Mouse (Mus musculus) layer of hippocampus, adult 9-10 months (tissue): ENCODE measurements around the gene Dhrs7b.
"Not testable (repeated sequence)": the region's sequence is repeated elsewhere in the genome, so short reads cannot be mapped to it uniquely, and the experiment has no call there.

Experiments
- DNase-seq: peaks from one replicate; pipeline ENCODE4 v3.0.0; 2022; ENCODE audit warnings: low spot score

Dhrs7b gene

GRCm38 (mm10) chr11:60830433-60831052 is at the start of gene Dhrs7b:
Gene Dhrs7b, plus strand, starts transcription at chr11:60830631.
- DNase-seq, result peak; percentile 90

- DNase-seq, result no peak
Measured at GRCm38 (mm10) chr11:60784179-60784922, 46.1 kb upstream of the Dhrs7b start.

- DNase-seq, result no peak
Measured at GRCm38 (mm10) chr11:60787595-60787994, 42.8 kb upstream of the Dhrs7b start.

GRCm38 (mm10) chr11:60790472-60790871 is 40.0 kb upstream of the Dhrs7b start:
- DNase-seq, result no peak

- DNase-seq, result no peak
Measured at GRCm38 (mm10) chr11:60796342-60796741, 34.1 kb upstream of the Dhrs7b start.

GRCm38 (mm10) chr11:60799977-60800376 is 30.5 kb upstream of the Dhrs7b start:
- no peak for DNase-seq

GRCm38 (mm10) chr11:60800892-60801291 is 29.5 kb upstream of the Dhrs7b start:
- DNase-seq, result no peak

GRCm38 (mm10) chr11:60808286-60809070 is 22.0 kb upstream of the Dhrs7b start:
- peak; percentile 38 for DNase-seq

- DNase-seq, result no peak
Measured at GRCm38 (mm10) chr11:60809546-60809945, 20.9 kb upstream of the Dhrs7b start.

GRCm38 (mm10) chr11:60810046-60810965 is 20.1 kb upstream of the Dhrs7b start:
- DNase-seq, result no peak

- peak; percentile 71 for DNase-seq
Measured at GRCm38 (mm10) chr11:60811054-60811460, 19.4 kb upstream of the Dhrs7b start.

- not testable (repeated sequence) for DNase-seq
Measured at GRCm38 (mm10) chr11:60811618-60812017, 18.8 kb upstream of the Dhrs7b start, which contains the start of gene Shmt1. Gene Shmt1, minus strand, starts transcription at chr11:60811718.

GRCm38 (mm10) chr11:60816398-60816797 is 14.0 kb upstream of the Dhrs7b start:
- DNase-seq, result no peak

- DNase-seq, result no peak
Measured at GRCm38 (mm10) chr11:60823771-60824170, 6.7 kb upstream of the Dhrs7b start.

GRCm38 (mm10) chr11:60825191-60825590 is 5.2 kb upstream of the Dhrs7b start:
- no peak for DNase-seq

- DNase-seq, result no peak
Measured at GRCm38 (mm10) chr11:60826700-60827099, 3.7 kb upstream of the Dhrs7b start.

- DNase-seq, result no peak
Measured at GRCm38 (mm10) chr11:60827241-60827945, 3.0 kb upstream of the Dhrs7b start.

GRCm38 (mm10) chr11:60828903-60829302 is 1.5 kb upstream of the Dhrs7b start:
- DNase-seq, result no peak

GRCm38 (mm10) chr11:60836897-60837296 is 6.5 kb downstream of the Dhrs7b start:
- DNase-seq, result no peak

GRCm38 (mm10) chr11:60837644-60838406 is 7.4 kb downstream of the Dhrs7b start:
- DNase-seq, result no peak
